Comparison of ENCODE assay signal across 8 mouse cellular contexts in genomic region chr1:185517566-185517965, GRCm38 (mm10).
DNase-seq lines count a peak whose midpoint lies in the region; ATAC-seq and TF ChIP-seq lines count a peak whose summit lies in the region.
"Had no signal": no experiment of that assay in that cellular context is flagged by ENCODE, and none has a peak within 500 bp of the region (broad histone marks: within the 10 kb centered on the region; RNA-seq: fewer than 3 reads in every experiment).

No protein-coding gene starts in this region.

- TF ChIP-seq EP300 in MEL (IDR thresholded peaks at IDR 0.05; ENCODE audit: low read depth in 1 of 2, low read length in 2 of 2), result 0 out of 4 replicates have a peak, but pooled peaks of 1 of the 2 experiments have one; percentile 13
- no peak for TF ChIP-seq EP300 in heart, postnatal 0 days (IDR thresholded peaks at IDR 0.05; ENCODE audit: low read depth)

- TF ChIP-seq CTCF in MEL (IDR thresholded peaks at IDR 0.05 in 2 of 3, conservative IDR thresholded peaks at IDR 0.05 in 1 of 3; ENCODE audit: control insufficient read depth in 1 of 3, insufficient read depth in 1 of 3, low read depth in 2 of 3, low read length in 3 of 3, poor library complexity in 1 of 3, severe bottlenecking in 1 of 3), result peak; percentile 48 to 79 (median 59)
- TF ChIP-seq CTCF in heart, postnatal 0 days (IDR thresholded peaks at IDR 0.05; ENCODE audit: low read depth), result peak; percentile 49

- TF ChIP-seq POLR2A in MEL (IDR thresholded peaks at IDR 0.05; ENCODE audit: control insufficient read depth in 1 of 2, insufficient read depth in 1 of 2, low read depth in 1 of 2, low read length in 2 of 2, poor library complexity in 1 of 2), result no peak

- no peaks in the 10 kb centered on the region for H3K27me3 ChIP-seq in MEL (ENCODE audit: control insufficient read depth in 1 of 2, insufficient read depth in 2 of 2, low read length in 2 of 2)
- H3K27me3 ChIP-seq in heart, postnatal 0 days (ENCODE audit: control insufficient read depth, insufficient read depth, low read length), result no peaks in the 10 kb centered on the region
- H3K27me3 ChIP-seq in liver, embryonic 13.5 days, result no peaks in the 10 kb centered on the region

- H3K4me3 ChIP-seq in MEL (ENCODE audit: control insufficient read depth in 1 of 2, insufficient read depth in 1 of 2, low read depth in 2 of 2, low read length in 2 of 2), result no peak overlapping the region
- H3K4me3 ChIP-seq in heart, postnatal 0 days (ENCODE audit: low read depth, low read length), result no peak overlapping the region
- no peak overlapping the region for H3K4me3 ChIP-seq in liver, embryonic 13.5 days (replicated peaks)
- H3K4me3 ChIP-seq: megakaryocyte, embryonic 14.5 days had no signal

- H3K36me3 ChIP-seq in MEL (ENCODE audit: control insufficient read depth in 1 of 2, insufficient read depth in 2 of 2, low read length in 2 of 2), result peaks cover 0 to 6% of the 10 kb centered on the region in 2 experiments; a peak in 2 of 4 replicates
- no peaks in the 10 kb centered on the region for H3K36me3 ChIP-seq in heart, postnatal 0 days (replicated peaks; ENCODE audit: control insufficient read depth, insufficient read depth, low read length)
- no peaks in the 10 kb centered on the region for H3K36me3 ChIP-seq in liver, embryonic 13.5 days

- peak; percentile 84 for TF ChIP-seq RAD21 in MEL (IDR thresholded peaks at IDR 0.05; ENCODE audit: low read depth, low read length)

- WGBS in heart, postnatal 0 days, result 3% methylated on average over 3 of the region's 5 CpGs
- WGBS in liver, embryonic 13.5 days (ENCODE audit: insufficient replicate concordance), result 3% methylated on average over 3 of the region's 5 CpGs

- H3K79me2 ChIP-seq in MEL (ENCODE audit: control insufficient read depth, insufficient read depth, low read length, poor library complexity), result no peaks in the 10 kb centered on the region

- peaks cover 0 to 15% of the 10 kb centered on the region in 2 experiments; a peak in 3 of 4 replicates for H3K4me1 ChIP-seq in MEL (ENCODE audit: control insufficient read depth in 1 of 2, insufficient read depth in 2 of 2, low read length in 2 of 2)
- H3K4me1 ChIP-seq in heart, postnatal 0 days (ENCODE audit: control insufficient read depth, insufficient read depth), result no peaks in the 10 kb centered on the region
- peaks cover 42% of the 10 kb centered on the region for H3K4me1 ChIP-seq in liver, embryonic 13.5 days (replicated peaks)
- H3K4me1 ChIP-seq: megakaryocyte, embryonic 14.5 days had no signal

- peak; percentile 63 for DNase-seq in layer of hippocampus, adult 11-12 months (ENCODE audit: low spot score)
- DNase-seq in layer of hippocampus, postnatal 36 days, result no peak
- peak; percentile 85 for DNase-seq in MEL (ENCODE audit: low read depth, low spot score)
- peak; percentile 71 for DNase-seq in brain, adult 2 months (ENCODE audit: low read depth, low spot score)
- DNase-seq in heart, postnatal 0 days (ENCODE audit: low spot score), result peak; percentile 67
- DNase-seq in liver, embryonic 13.5 days, result peak; percentile 42

- H3K4me2 ChIP-seq in heart, postnatal 0 days (ENCODE audit: low read depth, low read length), result no peak overlapping the region
- H3K4me2 ChIP-seq in liver, embryonic 13.5 days, result 0 out of 2 replicates have a peak overlapping the region, but pooled peaks have one; percentile 61

- no peak overlapping the region for H3K9ac ChIP-seq in MEL (ENCODE audit: control insufficient read depth, low read depth, low read length, poor library complexity, severe bottlenecking)
- no peak overlapping the region for H3K9ac ChIP-seq in heart, postnatal 0 days (replicated peaks; ENCODE audit: low read depth, low read length)
- peak overlapping the region; percentile 59 for H3K9ac ChIP-seq in liver, embryonic 13.5 days

- no peak for ATAC-seq in heart, postnatal 0 days (ENCODE audit: insufficient read depth, low read depth)
- no peak for ATAC-seq in liver, embryonic 13.5 days (ENCODE audit: low read depth)
- no peak for ATAC-seq in frontal cortex, adult (ENCODE audit: low TSS enrichment)

- no peaks in the 10 kb centered on the region for H3K9me3 ChIP-seq in MEL (replicated peaks; ENCODE audit: insufficient read depth, low read length)
- H3K9me3 ChIP-seq in heart, postnatal 0 days (replicated peaks; ENCODE audit: control insufficient read depth, low read length), result no peaks in the 10 kb centered on the region
- H3K9me3 ChIP-seq in liver, embryonic 13.5 days (replicated peaks), result no peaks in the 10 kb centered on the region
- H3K9me3 ChIP-seq: megakaryocyte, embryonic 14.5 days had no signal

- no peak overlapping the region for H3K27ac ChIP-seq in MEL (ENCODE audit: control insufficient read depth, low read depth, low read length)
- no peak overlapping the region for H3K27ac ChIP-seq in heart, postnatal 0 days (ENCODE audit: low read depth)
- H3K27ac ChIP-seq in liver, embryonic 13.5 days, result peak overlapping the region; percentile 93

TF ChIP-seq in MEL, 35 proteins besides CTCF, POLR2A, EP300 and RAD21:
- TF ChIP-seq ZNF384 (IDR thresholded peaks at IDR 0.05; ENCODE audit: low read depth, low read length) (peak; percentile 18; the same call in 1 of the 2 replicates), SIN3A (IDR thresholded peaks at IDR 0.05; ENCODE audit: low read length) (peak; percentile 56), NELFE (IDR thresholded peaks at IDR 0.05; ENCODE audit: low read depth, low read length) (no peak), USF2 (IDR thresholded peaks at IDR 0.05; ENCODE audit: borderline replicate concordance in 1 of 2, insufficient read depth in 1 of 2, low read depth in 1 of 2, low read length in 2 of 2) (no peak), SMC3 (IDR thresholded peaks at IDR 0.05; ENCODE audit: low read depth, low read length) (peak; percentile 61), KAT2A (conservative IDR thresholded peaks at IDR 0.05; ENCODE audit: low read depth, low read length) (no peak), ZC3H11A (IDR thresholded peaks at IDR 0.05; ENCODE audit: low read depth, low read length) (peak; percentile 64), MAZ (IDR thresholded peaks at IDR 0.05; ENCODE audit: low read depth, low read length) (0 out of 2 replicates have a peak, but pooled peaks have one; percentile 36), CHD2 (IDR thresholded peaks at IDR 0.05; ENCODE audit: low read length) (no peak), TCF12 (IDR thresholded peaks at IDR 0.05; ENCODE audit: low read depth, low read length) (0 out of 2 replicates have a peak, but pooled peaks have one; percentile 6), GATA1 (IDR thresholded peaks at IDR 0.05; ENCODE audit: low read depth, low read length) (peak; percentile 23; the same call in 1 of the 2 replicates), RCOR1 (IDR thresholded peaks at IDR 0.05; ENCODE audit: low read depth, low read length) (no peak), UBTF (IDR thresholded peaks at IDR 0.05; ENCODE audit: borderline replicate concordance, insufficient read depth, low read depth, low read length) (no peak), ZMIZ1 (IDR thresholded peaks at IDR 0.05; ENCODE audit: low read depth, low read length) (no peak)

Comparison
In these comparisons a context has a peak if more than half of its experiments do, and no peak if none do; other contexts are left out.
1. DNase-seq: peak in layer of hippocampus, adult 11-12 months (single experiment), MEL (single experiment), brain, adult 2 months (single experiment), heart, postnatal 0 days (single experiment) and liver, embryonic 13.5 days (single experiment); none in layer of hippocampus, postnatal 36 days (0 of 2).